Mouse (Mus musculus): Measurements from ENCODE around the gene Pknox2. TPM values are rescaled to one million over a fixed set of nuclear protein-coding genes. Genes with fewer than 3 reads are reported as not detected.

Pknox2 gene
- polyA plus RNA-seq, 1 experiment, result 8.5 TPM

GRCm38 (mm10) chr9:36972089-36972488 is 175.1 kb downstream of the Pknox2 start:
- no peak overlapping the region for H3ac ChIP-seq (ENCODE audit: control insufficient read depth, insufficient read length, low read depth)
- no peaks in the 10 kb centered on the region for H3K79me3 ChIP-seq (ENCODE audit: low read depth)
- no peak for TF ChIP-seq CTCF (IDR thresholded peaks at IDR 0.05; ENCODE audit: control insufficient read depth, insufficient read depth, insufficient read length)
- no peak for TF ChIP-seq FOSL1 (IDR thresholded peaks at IDR 0.05; ENCODE audit: insufficient read depth, low read length, poor library complexity, severe bottlenecking)
- no peak for TF ChIP-seq MAX (IDR thresholded peaks at IDR 0.05)
- no peak for TF ChIP-seq USF1 (IDR thresholded peaks at IDR 0.05; ENCODE audit: low read depth)
- TF ChIP-seq CEBPB (IDR thresholded peaks at IDR 0.05; ENCODE audit: low read depth), result no peak
- no peak for TF ChIP-seq MYOD1 (IDR thresholded peaks at IDR 0.05; ENCODE audit: control insufficient read depth, insufficient read length, low read depth)
- TF ChIP-seq MYOG (IDR thresholded peaks at IDR 0.05; ENCODE audit: control insufficient read depth, extremely low read depth, insufficient read length), result no peak
- no peaks in the 10 kb centered on the region for H3K79me2 ChIP-seq (ENCODE audit: control insufficient read depth, insufficient read depth)
- no peaks in the 10 kb centered on the region for H3K36me3 ChIP-seq (ENCODE audit: control insufficient read depth, insufficient read depth)
- no peak overlapping the region for H3K4me3 ChIP-seq (ENCODE audit: insufficient read depth, poor library complexity, severe bottlenecking)
- no peaks in the 10 kb centered on the region for H3K27me3 ChIP-seq (ENCODE audit: control insufficient read depth, insufficient read depth, insufficient read length)

GRCm38 (mm10) chr9:36971066-36971465 is 176.1 kb downstream of the Pknox2 start:
- no peak for TF ChIP-seq USF1 (IDR thresholded peaks at IDR 0.05; ENCODE audit: low read depth)
- no peak for TF ChIP-seq FOSL1 (IDR thresholded peaks at IDR 0.05; ENCODE audit: insufficient read depth, low read length, poor library complexity, severe bottlenecking)
- TF ChIP-seq MAX (IDR thresholded peaks at IDR 0.05), result no peak
- no peak for TF ChIP-seq MYOD1 (IDR thresholded peaks at IDR 0.05; ENCODE audit: control insufficient read depth, insufficient read length, low read depth)
- no peak for TF ChIP-seq CTCF (IDR thresholded peaks at IDR 0.05; ENCODE audit: control insufficient read depth, insufficient read depth, insufficient read length)
- no peak for TF ChIP-seq MYOG (IDR thresholded peaks at IDR 0.05; ENCODE audit: control insufficient read depth, extremely low read depth, insufficient read length)
- TF ChIP-seq CEBPB (IDR thresholded peaks at IDR 0.05; ENCODE audit: low read depth), result no peak
- Histone ChIP-seq H3K36me3 (ENCODE audit: control insufficient read depth, insufficient read depth) (no peaks in the 10 kb centered on the region), H3ac (ENCODE audit: control insufficient read depth, insufficient read length, low read depth) (no peak overlapping the region), H3K79me3 (ENCODE audit: low read depth) (no peaks in the 10 kb centered on the region), H3K79me2 (ENCODE audit: control insufficient read depth, insufficient read depth) (no peaks in the 10 kb centered on the region), H3K27me3 (ENCODE audit: control insufficient read depth, insufficient read depth, insufficient read length) (no peaks in the 10 kb centered on the region), H3K4me3 (ENCODE audit: insufficient read depth, poor library complexity, severe bottlenecking) (no peak overlapping the region)

GRCm38 (mm10) chr9:36970651-36971050 is 176.6 kb downstream of the Pknox2 start:
- no peaks in the 10 kb centered on the region for H3K79me3 ChIP-seq (ENCODE audit: low read depth)
- H3K27me3 ChIP-seq (ENCODE audit: control insufficient read depth, insufficient read depth, insufficient read length), result no peaks in the 10 kb centered on the region
- H3ac ChIP-seq (ENCODE audit: control insufficient read depth, insufficient read length, low read depth), result no peak overlapping the region
- H3K36me3 ChIP-seq (ENCODE audit: control insufficient read depth, insufficient read depth), result no peaks in the 10 kb centered on the region
- no peaks in the 10 kb centered on the region for H3K79me2 ChIP-seq (ENCODE audit: control insufficient read depth, insufficient read depth)
- no peak overlapping the region for H3K4me3 ChIP-seq (ENCODE audit: insufficient read depth, poor library complexity, severe bottlenecking)
- TF ChIP-seq CEBPB (IDR thresholded peaks at IDR 0.05; ENCODE audit: low read depth) (no peak), MYOG (IDR thresholded peaks at IDR 0.05; ENCODE audit: control insufficient read depth, extremely low read depth, insufficient read length) (no peak), MYOD1 (IDR thresholded peaks at IDR 0.05; ENCODE audit: control insufficient read depth, insufficient read length, low read depth) (no peak), FOSL1 (IDR thresholded peaks at IDR 0.05; ENCODE audit: insufficient read depth, low read length, poor library complexity, severe bottlenecking) (no peak), USF1 (IDR thresholded peaks at IDR 0.05; ENCODE audit: low read depth) (no peak), MAX (IDR thresholded peaks at IDR 0.05) (no peak), CTCF (IDR thresholded peaks at IDR 0.05; ENCODE audit: control insufficient read depth, insufficient read depth, insufficient read length) (no peak)

- Histone ChIP-seq H3K27me3 (ENCODE audit: control insufficient read depth, insufficient read depth, insufficient read length) (no peaks in the 10 kb centered on the region), H3K79me2 (ENCODE audit: control insufficient read depth, insufficient read depth) (no peaks in the 10 kb centered on the region), H3K79me3 (ENCODE audit: low read depth) (no peaks in the 10 kb centered on the region), H3K4me3 (ENCODE audit: insufficient read depth, poor library complexity, severe bottlenecking) (no peak overlapping the region), H3K36me3 (ENCODE audit: control insufficient read depth, insufficient read depth) (no peaks in the 10 kb centered on the region), H3ac (ENCODE audit: control insufficient read depth, insufficient read length, low read depth) (no peak overlapping the region)
- TF ChIP-seq MYOD1 (IDR thresholded peaks at IDR 0.05; ENCODE audit: control insufficient read depth, insufficient read length, low read depth) (no peak), CEBPB (IDR thresholded peaks at IDR 0.05; ENCODE audit: low read depth) (no peak), FOSL1 (IDR thresholded peaks at IDR 0.05; ENCODE audit: insufficient read depth, low read length, poor library complexity, severe bottlenecking) (no peak), MYOG (IDR thresholded peaks at IDR 0.05; ENCODE audit: control insufficient read depth, extremely low read depth, insufficient read length) (no peak), CTCF (IDR thresholded peaks at IDR 0.05; ENCODE audit: control insufficient read depth, insufficient read depth, insufficient read length) (no peak), USF1 (IDR thresholded peaks at IDR 0.05; ENCODE audit: low read depth) (no peak), MAX (IDR thresholded peaks at IDR 0.05) (no peak)
These were observed 178.1 kb downstream of the Pknox2 start for GRCm38 (mm10) chr9:36969131-36969530.

GRCm38 (mm10) chr9:36968713-36969112 is 178.5 kb downstream of the Pknox2 start:
- no peaks in the 10 kb centered on the region for H3K79me3 ChIP-seq (ENCODE audit: low read depth)
- no peaks in the 10 kb centered on the region for H3K27me3 ChIP-seq (ENCODE audit: control insufficient read depth, insufficient read depth, insufficient read length)
- no peak for TF ChIP-seq MAX (IDR thresholded peaks at IDR 0.05)
- TF ChIP-seq CTCF (IDR thresholded peaks at IDR 0.05; ENCODE audit: control insufficient read depth, insufficient read depth, insufficient read length), result no peak
- no peak for TF ChIP-seq FOSL1 (IDR thresholded peaks at IDR 0.05; ENCODE audit: insufficient read depth, low read length, poor library complexity, severe bottlenecking)
- TF ChIP-seq MYOG (IDR thresholded peaks at IDR 0.05; ENCODE audit: control insufficient read depth, extremely low read depth, insufficient read length), result no peak
- TF ChIP-seq USF1 (IDR thresholded peaks at IDR 0.05; ENCODE audit: low read depth), result no peak
- TF ChIP-seq MYOD1 (IDR thresholded peaks at IDR 0.05; ENCODE audit: control insufficient read depth, insufficient read length, low read depth), result no peak
- no peak for TF ChIP-seq CEBPB (IDR thresholded peaks at IDR 0.05; ENCODE audit: low read depth)
- no peaks in the 10 kb centered on the region for H3K79me2 ChIP-seq (ENCODE audit: control insufficient read depth, insufficient read depth)
- no peaks in the 10 kb centered on the region for H3K36me3 ChIP-seq (ENCODE audit: control insufficient read depth, insufficient read depth)
- no peak overlapping the region for H3ac ChIP-seq (ENCODE audit: control insufficient read depth, insufficient read length, low read depth)
- no peak overlapping the region for H3K4me3 ChIP-seq (ENCODE audit: insufficient read depth, poor library complexity, severe bottlenecking)

- TF ChIP-seq MYOG (IDR thresholded peaks at IDR 0.05; ENCODE audit: control insufficient read depth, extremely low read depth, insufficient read length) (no peak), FOSL1 (IDR thresholded peaks at IDR 0.05; ENCODE audit: insufficient read depth, low read length, poor library complexity, severe bottlenecking) (no peak), CTCF (IDR thresholded peaks at IDR 0.05; ENCODE audit: control insufficient read depth, insufficient read depth, insufficient read length) (no peak), MAX (IDR thresholded peaks at IDR 0.05) (no peak), USF1 (IDR thresholded peaks at IDR 0.05; ENCODE audit: low read depth) (no peak), MYOD1 (IDR thresholded peaks at IDR 0.05; ENCODE audit: control insufficient read depth, insufficient read length, low read depth) (no peak), CEBPB (IDR thresholded peaks at IDR 0.05; ENCODE audit: low read depth) (no peak)
- no peaks in the 10 kb centered on the region for H3K36me3 ChIP-seq (ENCODE audit: control insufficient read depth, insufficient read depth)
- H3ac ChIP-seq (ENCODE audit: control insufficient read depth, insufficient read length, low read depth), result no peak overlapping the region
- H3K79me3 ChIP-seq (ENCODE audit: low read depth), result no peaks in the 10 kb centered on the region
- H3K27me3 ChIP-seq (ENCODE audit: control insufficient read depth, insufficient read depth, insufficient read length), result no peaks in the 10 kb centered on the region
- H3K4me3 ChIP-seq (ENCODE audit: insufficient read depth, poor library complexity, severe bottlenecking), result no peak overlapping the region
- no peaks in the 10 kb centered on the region for H3K79me2 ChIP-seq (ENCODE audit: control insufficient read depth, insufficient read depth)
These were observed 179.0 kb downstream of the Pknox2 start for GRCm38 (mm10) chr9:36968236-36968635.

All from C2C12 (cell line).